Comparison of ENCODE assay signal across 24 mouse cellular contexts in the genomic region with DNA sequence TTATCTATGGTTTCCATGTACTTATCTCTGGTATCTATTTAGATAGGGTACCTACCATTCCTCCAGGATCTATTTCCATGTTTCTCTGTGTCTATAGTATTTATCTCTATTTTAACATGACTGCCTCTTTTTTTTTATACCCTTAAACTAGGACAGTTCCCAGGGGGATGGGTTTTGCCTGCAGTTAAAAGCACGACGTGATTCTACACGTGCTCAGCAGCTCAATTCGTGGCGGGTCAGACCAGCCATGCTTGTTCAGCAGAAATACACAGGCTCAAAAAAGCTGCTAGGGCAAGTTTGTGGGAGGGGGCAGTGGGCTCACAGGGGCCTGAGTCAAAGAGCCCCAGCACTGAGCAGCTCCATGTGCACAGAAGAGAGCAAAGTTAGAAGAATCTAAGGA.
"Had no signal": no experiment of that assay in that cellular context is flagged by ENCODE, and none has a peak within 500 bp of the region (broad histone marks: within the 10 kb centered on the region; RNA-seq: fewer than 3 reads in every experiment).

No protein-coding gene starts in this region.

- H3K9me3 ChIP-seq: limb, embryonic 12.5 days; limb, embryonic 15.5 days; lung, embryonic 15.5 days; midbrain, embryonic 10.5 days; neural tube, embryonic 13.5 days had no signal

- H3K4me1 ChIP-seq: limb, embryonic 12.5 days; limb, embryonic 15.5 days; lung, embryonic 15.5 days; megakaryocyte, embryonic 14.5 days; midbrain, embryonic 10.5 days; neural tube, embryonic 13.5 days had no signal

- H3K4me3 ChIP-seq: limb, embryonic 12.5 days; limb, embryonic 15.5 days; lung, embryonic 15.5 days; megakaryocyte, embryonic 14.5 days; midbrain, embryonic 10.5 days; myocyte; neural tube, embryonic 13.5 days had no signal

- H3K36me3 ChIP-seq: limb, embryonic 12.5 days; limb, embryonic 15.5 days; lung, embryonic 15.5 days; midbrain, embryonic 10.5 days; neural tube, embryonic 13.5 days had no signal

- H3K4me2 ChIP-seq: limb, embryonic 12.5 days; limb, embryonic 15.5 days; liver, embryonic 11.5 days; lung, embryonic 15.5 days; neural tube, embryonic 13.5 days had no signal

- H3K27me3 ChIP-seq: limb, embryonic 12.5 days; limb, embryonic 15.5 days; lung, embryonic 15.5 days; megakaryocyte, embryonic 14.5 days; neural tube, embryonic 13.5 days had no signal

- H3K27ac ChIP-seq: kidney, postnatal 0 days; limb, embryonic 12.5 days; limb, embryonic 15.5 days; liver, embryonic 14.5 days; lung, embryonic 15.5 days; midbrain, embryonic 10.5 days; neural tube, embryonic 13.5 days; stomach, postnatal 0 days had no signal

- ATAC-seq: intestine, postnatal 0 days; liver, postnatal 0 days had no signal

- H3K9ac ChIP-seq: limb, embryonic 12.5 days; limb, embryonic 15.5 days; liver, embryonic 14.5 days; liver, postnatal 0 days; lung, embryonic 15.5 days; neural tube, embryonic 13.5 days had no signal

- DNase-seq: kidney, adult 2 months; kidney, postnatal 25 days; left cerebral cortex, postnatal 4 days; liver, postnatal 0 days; lung, postnatal 10 days; lung, postnatal 36 days; right cerebral cortex, adult 18-20 months; right cerebral cortex, postnatal 14 days; right cerebral cortex, postnatal 4 days; thymus, adult 2 months; thymus, postnatal 14 days; thymus, postnatal 4 days had no signal
